Mouse (Mus musculus) megakaryocyte, embryonic 14.5 days (primary cell): ENCODE data around the gene Por.

Source experiments
- FLI1 ChIP-seq: IDR thresholded peaks from 2 replicates; pipeline ENCODE4 v1.6.1; 2012; ENCODE audit warnings: low read length, inconsistent platforms, mixed read lengths
- GATA1 ChIP-seq: IDR thresholded peaks from 3 replicates; pipeline ENCODE4 v1.6.1; 2012; ENCODE audit warnings: mixed read lengths, low read length, inconsistent platforms, borderline replicate concordance

DNA sequence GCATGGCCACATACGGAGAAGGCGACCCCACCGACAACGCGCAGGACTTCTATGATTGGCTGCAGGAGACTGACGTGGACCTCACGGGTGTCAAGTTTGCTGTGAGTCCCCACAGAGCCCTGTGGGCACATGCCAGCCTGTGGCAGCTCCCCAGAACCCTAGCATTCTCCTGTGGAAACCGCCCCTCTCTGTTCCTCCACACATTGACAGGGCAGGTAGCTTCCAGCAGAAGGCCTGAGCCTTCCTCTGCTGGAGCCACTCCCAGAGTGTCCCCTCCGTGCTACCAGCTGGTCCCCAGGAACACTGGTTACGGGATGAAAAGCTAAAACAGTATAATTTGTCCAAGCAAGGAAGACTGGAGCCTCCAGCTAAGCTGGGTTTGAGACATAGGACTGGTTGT is 60.4 kb downstream of the Por start:
- TF ChIP-seq GATA1, result no peak
- TF ChIP-seq FLI1, result no peak
